Mouse (Mus musculus): ENCODE measurements around the gene Ogg1.
"Not testable (repeated sequence)": the region's sequence is repeated elsewhere in the genome, so short reads cannot be mapped to it uniquely, and the experiment has no call there.

Ogg1 gene

DNA sequence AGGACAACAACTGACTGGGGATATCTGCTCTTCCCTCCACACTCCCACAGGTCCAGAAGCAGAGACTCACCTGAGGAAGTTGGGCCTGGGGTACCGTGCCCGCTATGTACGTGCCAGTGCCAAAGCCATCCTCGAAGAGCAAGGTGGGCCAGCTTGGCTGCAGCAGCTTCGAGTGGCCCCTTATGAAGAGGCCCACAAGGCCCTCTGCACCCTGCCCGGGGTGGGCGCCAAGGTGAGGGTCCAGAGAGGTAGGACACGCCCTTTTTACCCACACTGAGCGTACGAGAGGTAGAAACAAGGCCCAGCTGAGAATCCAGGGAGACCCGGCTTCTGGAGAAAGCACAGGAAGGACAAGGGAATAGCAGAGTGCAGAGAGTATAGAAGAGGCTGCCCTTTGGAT is 4.9 kb downstream of the Ogg1 start:
- DNase-seq (ENCODE audit: low spot score in 2 of 2): no peak

DNA sequence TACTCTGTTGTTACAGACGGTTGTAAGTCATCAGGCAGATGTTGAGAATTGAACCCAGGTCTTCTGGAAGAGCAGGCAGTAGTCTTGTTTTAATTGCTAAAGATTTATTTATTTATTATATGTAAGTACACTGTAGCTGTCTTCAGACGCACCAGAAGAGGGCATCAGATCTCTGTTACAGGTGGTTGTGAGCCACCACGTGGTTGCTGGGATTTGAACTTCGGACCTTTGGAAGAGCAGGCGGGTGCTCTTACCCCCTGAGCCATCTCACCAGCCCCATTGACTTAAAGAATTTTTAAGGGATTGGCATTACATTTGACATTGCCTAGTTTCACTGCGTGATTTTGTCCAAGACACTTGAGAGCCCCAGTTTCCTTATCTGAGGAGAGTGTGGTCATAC is 6.0 kb downstream of the Ogg1 start:
- not testable (repeated sequence) for DNase-seq (ENCODE audit: low spot score in 2 of 2)

DNA sequence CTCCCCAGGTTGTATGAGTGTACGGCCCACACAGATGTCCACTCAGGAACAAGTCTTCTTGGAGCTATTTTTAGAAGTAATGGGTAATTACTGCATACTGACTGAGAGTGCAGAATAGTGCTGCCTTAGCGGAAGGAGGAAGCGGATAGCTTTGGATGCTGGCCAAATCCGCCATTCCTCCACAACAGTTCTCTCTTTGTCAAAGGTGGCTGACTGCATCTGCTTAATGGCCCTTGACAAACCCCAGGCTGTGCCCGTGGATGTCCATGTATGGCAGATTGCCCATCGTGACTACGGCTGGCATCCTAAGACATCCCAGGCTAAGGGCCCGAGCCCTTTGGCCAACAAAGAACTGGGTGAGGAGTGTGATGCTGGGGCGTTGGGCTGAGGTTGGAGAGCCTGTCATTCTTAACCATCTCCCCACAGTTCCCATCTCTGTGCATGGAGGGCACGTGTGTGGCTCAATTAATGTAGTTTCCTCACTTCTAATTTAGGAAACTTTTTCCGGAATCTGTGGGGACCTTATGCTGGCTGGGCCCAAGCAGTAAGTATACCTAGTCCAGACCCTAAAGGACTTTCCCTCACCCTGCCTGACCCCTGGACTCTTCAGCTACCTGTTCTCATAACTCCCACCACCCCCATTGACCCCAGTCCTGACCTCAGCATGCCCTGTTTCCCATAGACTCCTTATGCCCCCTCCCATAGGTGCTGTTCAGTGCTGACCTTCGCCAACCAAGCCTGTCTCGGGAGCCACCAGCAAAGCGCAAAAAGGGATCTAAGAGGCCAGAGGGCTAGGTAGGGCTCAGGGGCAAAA is 6.6 kb downstream of the Ogg1 start:
- no peak for DNase-seq (ENCODE audit: low spot score in 2 of 2)

DNA sequence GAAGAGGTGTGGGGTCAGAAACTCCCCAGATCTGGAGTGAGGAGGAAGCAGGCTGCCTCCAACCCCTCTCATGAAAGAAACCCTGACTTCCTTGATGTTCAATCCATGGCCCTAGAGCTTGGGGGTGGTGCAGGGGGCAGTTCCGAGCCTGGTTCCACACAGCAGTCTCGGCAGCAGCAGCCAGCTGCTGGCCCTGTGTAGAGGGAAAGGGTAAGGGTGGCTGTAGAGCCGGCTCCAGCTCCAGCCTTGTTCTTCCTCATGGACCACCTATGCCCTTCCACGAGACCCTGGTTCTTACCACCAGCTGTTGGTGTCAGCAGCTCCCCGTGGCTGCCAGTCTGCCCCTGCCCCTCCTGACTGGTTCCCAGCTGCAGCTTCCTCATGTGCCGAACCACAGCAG is 7.4 kb downstream of the Ogg1 start:
- DNase-seq (ENCODE audit: low spot score in 2 of 2): no peak

DNA sequence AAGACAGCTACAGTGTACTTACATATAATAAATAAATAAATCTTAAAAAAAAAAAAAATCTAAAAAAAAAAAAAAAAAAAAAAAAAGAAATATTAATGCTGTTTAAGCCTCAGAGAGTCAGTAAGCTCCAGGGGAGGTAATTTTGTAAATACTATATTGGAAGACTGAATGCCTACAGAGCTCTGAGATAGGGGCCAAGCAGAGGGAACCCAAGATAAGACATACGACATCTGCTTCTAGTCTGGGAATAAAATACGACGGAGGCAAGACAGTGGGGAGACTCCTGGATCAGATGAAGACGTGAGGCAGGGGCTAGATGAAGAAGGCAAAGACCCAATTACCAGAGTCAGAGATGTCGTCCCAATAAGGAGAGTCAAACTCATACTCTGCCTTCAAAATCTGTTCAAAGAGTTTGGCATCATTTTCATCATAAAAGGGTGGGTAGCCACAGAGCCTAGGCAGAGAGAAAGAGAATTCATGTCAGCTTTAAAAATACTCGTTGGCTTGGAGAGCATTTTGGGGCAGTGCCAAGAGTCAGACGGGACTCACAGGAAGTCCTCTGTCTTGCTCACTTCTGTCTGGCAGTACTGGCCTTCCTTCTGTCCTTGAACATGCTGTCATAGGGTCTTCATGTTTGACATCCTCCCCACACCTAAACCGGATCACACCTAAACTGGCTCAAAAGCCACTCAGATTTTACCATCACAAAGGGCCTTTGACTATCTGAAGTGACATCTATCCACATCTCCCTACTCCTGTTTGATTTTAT is 10.3 kb downstream of the Ogg1 start:
- DNase-seq (ENCODE audit: low spot score in 2 of 2): no peak

DNA sequence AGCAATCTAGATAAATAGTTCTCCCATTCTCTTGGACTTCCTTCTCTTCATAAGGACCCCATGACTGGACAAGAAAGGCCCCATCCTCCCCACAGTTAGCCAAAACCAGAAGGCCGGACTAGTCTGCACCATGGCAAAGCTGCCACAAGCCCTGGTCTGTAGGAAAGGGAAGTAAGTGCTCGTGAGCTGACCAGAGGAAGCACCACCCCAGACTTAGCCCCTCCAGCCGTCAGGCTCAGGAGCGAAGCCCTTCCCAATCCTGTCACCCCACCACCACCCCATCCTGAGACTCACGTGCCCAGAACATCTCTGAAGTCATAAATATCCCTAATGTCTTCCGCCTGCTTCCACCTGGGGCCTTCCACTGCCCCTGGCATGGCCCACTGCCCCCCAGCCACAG is 14.8 kb downstream of the Ogg1 start:
- DNase-seq (ENCODE audit: low spot score in 2 of 2): no peak

DNA sequence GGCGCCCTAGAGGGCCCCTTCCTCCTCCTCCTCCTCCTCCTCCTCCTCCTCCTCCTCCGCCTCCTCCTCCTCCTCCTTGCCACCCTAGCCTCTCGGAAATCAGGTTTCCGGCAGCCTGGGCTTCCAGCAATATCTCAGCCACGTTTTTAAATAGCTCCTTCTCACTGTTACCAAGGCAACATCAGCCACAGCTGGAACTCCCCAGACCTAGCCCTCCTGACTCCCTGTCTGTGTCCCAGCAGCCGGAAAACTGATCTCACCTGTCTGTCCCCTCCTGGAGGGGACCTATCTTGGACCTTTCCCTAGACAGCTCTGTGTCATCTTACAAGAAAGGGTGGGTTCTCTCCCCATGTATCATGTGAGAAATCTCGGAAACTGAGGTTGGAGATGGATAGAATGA is 15.5 kb downstream of the Ogg1 start:
- DNase-seq (ENCODE audit: low spot score in 2 of 2): no peak

DNA sequence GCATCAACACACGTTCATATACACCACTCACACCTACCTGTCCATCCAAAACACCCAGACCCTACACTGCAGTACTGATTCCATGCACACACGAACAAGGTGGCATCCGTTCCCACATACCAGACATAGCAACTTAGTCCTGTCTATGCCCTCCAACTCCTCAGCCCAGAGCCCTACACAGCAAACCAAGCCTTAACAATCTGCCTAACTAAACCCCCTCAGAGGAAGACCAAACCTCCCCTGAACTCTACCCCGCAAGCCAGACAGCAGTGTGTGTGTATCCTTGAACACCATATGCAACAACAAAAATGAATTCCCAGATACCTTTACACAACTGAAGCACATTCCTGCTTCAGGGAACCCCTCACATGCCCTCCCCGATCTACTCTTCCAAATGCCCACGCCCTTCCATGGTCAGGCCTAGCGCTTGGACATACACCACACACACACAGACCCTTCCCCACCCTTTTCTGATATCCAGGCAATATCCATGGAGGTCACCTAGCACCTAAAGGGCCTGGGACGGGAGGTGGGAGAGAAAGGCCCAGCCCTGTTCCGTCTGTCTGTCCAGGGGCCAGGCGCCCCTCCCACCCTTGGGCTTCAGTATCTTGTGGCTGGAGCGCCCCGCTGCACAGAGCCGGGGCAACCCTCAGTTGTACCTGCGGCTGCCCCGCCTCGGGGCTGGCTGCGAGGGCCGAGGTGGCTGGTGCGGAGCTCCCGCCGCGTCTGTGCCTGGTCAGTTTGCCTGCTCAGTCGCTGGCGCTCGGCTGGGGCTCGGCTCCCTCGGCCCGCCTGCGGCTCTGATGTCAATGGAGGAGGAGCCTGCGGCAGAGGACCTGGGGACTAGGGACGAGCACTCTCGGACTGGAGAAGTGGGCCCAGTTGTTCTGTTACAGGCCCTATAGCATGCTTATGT is 16.7 kb downstream of the Ogg1 start, which contains the start of gene Camk1:
Gene Camk1, minus strand, starts transcription at position 808 of the 916 bp plus-strand sequence.
- DNase-seq (ENCODE audit: low spot score in 2 of 2): no peak

DNA sequence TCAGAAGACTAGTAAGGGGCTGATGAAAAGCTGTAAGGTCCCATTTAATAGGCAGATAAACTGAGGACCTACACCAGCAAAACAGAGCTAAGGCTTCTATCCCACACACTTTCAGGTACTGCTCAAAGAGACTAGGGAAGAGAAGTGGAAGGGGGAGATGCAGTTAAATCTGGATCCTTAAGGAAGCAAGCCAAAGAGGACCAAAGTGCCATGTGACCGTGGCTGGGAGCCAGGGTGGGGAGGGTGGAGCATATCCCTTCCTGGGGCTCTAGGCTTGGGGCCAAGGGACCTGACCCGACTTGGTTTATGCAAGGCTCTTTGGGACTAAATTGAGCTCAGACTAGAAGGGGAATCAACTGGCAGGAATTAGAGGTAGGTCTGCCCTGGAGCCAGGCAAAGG is 17.5 kb downstream of the Ogg1 start:
- DNase-seq (ENCODE audit: low spot score in 2 of 2): no peak

DNA sequence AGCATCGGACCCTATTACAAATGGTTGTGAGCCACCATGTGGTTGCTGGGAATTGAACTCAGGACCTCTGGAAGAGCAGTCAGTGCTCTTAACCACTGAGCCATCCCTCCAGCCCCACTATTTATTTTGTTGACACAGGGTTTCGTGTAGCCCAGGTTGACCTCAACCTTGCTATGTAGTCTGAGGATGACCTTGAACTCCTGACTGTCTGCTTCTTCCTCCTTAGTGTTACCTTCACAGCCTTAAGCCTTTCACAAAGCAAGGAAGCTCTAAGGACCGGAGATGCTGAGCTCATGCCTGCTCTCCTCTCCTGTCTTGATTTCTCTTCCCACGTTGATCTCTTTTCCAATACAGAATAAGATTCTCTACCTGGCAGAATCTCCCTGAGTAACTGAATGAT is 20.1 kb downstream of the Ogg1 start:
- DNase-seq (ENCODE audit: low spot score in 2 of 2): no peak

DNA sequence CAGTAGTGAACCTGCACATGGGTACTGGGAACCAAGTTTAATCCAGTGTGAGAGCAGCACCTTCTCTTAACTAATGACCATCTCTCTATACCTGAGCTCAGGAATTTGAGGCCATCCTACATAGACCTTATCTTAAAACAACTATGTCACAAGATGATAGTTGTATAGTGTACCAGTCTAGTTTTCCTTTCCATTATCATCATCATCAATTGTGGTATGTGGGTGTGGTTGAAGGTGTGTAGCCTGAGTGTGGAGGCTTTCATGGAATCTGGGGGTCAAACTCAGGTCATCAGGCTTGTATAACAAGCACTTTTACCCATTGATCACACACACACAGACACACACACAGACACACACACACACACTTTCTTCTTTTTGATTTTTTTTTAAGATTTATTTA is 23.8 kb downstream of the Ogg1 start:
- no peak for DNase-seq (ENCODE audit: low spot score in 2 of 2)

DNA sequence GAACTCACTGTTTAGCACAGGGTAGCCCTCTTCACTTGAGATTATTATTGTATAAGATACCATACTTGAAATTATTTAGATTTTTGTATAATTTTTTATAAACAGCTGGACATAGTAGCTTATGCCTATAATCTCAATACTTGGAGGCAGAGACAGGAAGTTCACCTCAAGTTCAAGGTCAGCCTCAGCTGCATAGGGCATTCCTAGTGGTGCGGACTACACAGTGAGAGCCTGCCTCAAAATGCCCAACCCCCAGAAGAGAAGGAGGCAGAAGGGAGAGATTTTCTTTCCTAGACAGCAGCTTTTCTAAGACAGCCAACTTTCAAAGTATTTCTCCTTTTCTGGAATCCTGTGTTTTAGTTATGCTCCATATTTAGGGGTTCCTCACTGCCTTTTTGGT is 24.4 kb downstream of the Ogg1 start:
- no peak for DNase-seq (ENCODE audit: low spot score in 2 of 2)

DNA sequence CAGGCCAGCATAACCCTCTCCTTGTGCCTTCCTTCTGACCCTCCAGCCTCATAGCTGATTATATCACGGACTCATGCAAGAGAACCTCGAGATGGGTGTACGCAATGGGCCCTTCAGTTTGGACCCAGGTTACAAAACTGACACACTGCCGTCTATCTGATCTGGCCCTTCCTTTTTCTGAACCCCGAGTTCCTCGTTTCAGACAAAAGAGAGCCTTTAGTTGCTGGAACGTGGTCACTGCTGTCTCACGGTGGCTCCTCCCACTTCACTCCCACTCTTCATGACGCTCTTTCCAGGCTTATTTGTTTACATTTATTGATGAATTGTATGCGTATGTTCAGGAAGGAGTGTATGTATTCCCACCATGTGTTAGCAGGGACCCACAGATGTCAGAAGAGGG is 24.9 kb downstream of the Ogg1 start:
- no peak for DNase-seq (ENCODE audit: low spot score in 2 of 2)

DNA sequence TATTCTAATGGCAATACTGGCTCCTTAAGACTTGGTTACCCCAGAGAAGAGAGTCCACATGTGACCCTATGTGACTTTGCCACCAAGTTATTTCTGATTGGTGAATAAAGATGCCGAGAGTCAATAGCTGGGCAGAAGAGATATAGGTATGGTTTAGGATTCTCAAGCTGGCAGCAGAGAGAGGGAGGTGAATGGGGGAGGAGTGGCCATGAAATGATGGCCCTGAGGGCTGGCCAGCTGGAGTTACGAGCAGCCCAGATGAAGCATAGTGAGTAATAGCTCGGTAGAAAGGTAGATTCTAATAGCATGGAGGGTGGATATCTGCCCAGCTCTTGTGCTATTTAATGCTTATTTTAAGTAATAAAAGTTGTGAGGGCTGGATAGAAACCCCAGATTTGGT is 26.0 kb downstream of the Ogg1 start:
- no peak for DNase-seq (ENCODE audit: low spot score in 2 of 2)

DNA sequence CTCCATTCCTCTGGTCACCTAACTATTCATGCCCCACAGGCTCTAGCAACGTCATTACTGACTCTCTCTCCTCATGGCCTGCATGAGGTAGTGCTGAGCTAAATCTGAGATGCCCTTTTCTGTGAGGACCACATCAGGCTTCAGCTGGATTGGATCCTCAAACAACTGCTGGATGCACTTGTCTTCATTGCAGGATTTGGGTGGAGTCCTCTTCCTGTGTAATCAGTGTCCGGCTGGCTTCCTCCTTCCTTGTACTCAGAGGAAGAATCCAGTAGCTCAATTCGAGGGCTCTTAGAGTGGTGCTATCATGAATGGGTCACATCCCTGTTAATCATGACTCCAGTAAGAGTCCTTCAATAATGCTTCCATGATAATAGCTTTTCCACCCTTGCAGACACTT is 26.9 kb downstream of the Ogg1 start:
- no peak for DNase-seq (ENCODE audit: low spot score in 2 of 2)

DNA sequence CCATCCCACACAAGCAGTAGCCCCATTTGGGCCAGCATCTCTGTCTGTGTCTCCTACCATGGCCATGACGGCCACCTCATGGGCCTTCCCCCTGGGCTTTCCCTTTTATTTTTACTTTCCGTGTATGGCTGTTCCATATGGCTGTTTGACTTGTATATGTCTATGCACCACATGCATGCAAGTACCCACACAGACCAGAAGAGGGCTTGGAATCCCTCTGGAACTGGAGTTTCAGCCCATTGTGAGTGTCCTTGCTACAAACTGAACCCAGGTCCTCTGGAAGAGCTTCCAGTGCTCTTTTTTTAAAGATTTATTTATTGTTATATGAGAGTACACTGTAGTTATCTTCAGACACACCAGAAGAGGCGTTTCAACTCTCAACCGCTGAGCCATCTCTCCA is 34.7 kb downstream of the Ogg1 start:
- no peak for DNase-seq (ENCODE audit: low spot score in 2 of 2)

DNA sequence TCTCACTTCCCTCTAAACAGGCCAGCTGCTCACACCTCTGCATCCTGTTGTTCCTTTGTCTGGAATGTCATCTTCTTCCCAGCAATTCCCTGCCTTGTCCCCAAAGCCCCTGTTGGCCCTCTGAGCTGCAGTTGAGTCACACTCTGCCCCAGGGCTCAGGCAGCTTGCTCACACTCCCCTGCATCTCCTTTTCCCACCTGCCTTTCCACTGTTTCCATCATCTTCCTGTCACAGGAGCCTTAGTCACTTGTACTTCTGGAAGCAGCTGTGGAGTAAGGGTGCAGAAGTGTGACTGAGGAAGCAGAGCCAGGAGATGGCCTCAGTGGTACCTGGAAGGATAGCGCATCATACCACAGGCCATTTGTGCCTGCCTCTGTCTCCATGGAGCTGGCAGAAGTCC is 35.5 kb downstream of the Ogg1 start:
- no peak for DNase-seq (ENCODE audit: low spot score in 2 of 2)

DNA sequence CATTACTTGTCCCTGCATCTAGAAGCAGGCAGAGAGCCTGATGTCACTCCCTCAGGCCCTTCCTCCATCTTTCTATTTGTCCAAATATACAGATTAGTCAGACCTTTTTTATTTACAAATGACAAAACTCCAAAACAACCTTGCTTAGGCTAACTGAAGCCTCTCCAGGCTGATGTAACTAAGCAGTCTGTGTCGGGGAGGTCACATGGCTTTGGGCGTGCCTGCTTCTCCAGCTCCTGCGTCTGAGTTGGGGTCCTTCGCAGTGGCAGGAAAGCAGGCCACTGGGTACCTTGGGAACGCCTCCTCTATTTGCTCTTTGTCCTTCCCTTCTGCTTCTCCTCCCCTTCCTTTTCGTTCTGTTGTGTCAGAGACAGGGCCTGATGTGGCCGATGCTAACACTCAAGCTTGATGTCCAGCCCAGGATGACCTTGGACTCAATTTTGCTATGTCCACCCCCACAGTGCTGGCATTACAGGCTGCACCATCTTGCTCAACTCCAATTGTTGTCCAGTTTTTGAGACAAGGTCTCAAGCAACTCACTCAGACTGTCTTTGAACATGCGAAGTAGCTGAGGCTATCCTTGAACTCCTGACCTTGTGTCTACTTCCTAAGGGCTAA is 37.9 kb downstream of the Ogg1 start:
- DNase-seq (ENCODE audit: low spot score in 2 of 2): no peak

DNA sequence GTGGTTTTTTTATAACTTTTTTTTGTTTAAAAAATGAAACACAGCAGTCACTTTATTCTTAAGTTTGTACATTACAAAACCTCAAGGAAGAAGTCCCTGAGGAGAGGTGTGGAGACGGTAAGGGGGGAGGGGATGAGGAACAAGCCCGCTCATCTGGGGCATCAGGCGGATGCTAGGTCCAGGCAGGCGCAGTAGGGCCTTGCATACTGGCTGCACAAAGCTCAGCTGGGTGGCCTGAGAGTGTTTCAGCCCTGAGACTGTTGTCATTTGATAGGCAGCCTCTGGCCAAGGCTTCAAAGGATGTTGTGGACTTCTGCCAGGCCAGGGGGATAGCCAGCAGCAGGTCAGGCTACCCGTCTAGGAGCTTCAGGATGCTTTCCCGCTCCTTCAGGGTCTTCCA is 39.9 kb downstream of the Ogg1 start:
- DNase-seq (ENCODE audit: low spot score in 2 of 2): no peak

DNA sequence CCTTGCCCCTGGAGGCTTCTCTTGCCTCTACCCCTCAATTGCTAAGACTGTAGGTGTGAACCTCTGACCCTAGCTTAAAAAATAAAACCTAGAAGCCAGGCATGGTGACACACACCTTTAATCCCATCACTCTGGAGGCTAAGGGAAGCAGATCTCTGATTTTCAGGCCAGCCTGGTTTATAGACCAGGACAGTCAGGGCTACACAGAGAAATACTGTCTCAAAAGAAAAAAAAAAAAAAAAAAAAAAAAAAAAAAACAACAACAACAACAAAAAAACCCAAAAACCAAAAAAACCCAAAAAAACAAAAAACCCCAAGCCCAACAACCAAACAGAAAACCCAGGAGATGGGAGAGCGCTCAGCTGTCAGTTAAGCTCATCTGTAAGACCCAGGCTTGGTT is 40.8 kb downstream of the Ogg1 start:
- no peak for DNase-seq (ENCODE audit: low spot score in 2 of 2)

DNA sequence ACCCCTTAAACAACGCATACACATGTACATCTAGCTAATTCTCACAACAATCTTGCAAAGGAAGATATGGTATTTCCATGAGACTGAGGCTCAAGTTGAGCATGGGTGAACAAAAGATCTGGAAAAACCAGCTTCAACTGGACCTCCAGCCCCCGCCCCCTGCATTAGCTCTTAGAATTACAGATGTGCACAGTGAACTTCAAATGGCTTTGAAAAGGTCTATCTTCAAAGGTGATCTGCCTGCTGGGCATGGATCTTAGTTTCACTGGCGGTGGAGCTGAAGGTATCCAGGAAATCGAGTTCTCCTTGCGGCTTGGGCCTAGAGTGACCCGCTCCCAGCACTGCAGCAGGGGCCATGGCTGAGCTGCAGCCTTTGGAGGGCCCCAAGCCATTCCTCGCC is 41.4 kb downstream of the Ogg1 start:
- no peak for DNase-seq (ENCODE audit: low spot score in 2 of 2)

DNA sequence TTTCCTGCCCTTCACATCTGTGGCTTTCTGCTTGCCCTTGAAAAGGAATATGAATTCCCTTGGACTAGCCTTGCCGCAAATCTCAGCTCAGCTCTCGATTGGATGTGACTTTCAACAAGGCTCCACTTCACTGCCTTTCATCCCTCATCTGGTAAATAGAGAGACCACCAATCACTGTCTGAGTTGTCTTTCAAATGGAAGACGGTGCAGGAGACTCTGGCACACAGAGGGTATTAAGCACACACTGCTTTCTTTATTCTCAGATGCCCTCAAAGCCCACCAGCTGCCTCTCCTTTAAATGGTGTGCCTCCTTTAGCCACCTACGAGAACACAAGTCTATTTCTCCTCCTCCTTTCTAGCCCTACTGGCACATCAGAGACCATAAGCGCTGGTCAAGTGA is 41.8 kb downstream of the Ogg1 start:
- no peak for DNase-seq (ENCODE audit: low spot score in 2 of 2)
